In genomic region chr1:194682021-194682420, GRCm38 (mm10) we compare ENCODE assay signal across 10 mouse cellular contexts.
DNase-seq lines count a peak whose midpoint lies in the region; ATAC-seq and TF ChIP-seq lines count a peak whose summit lies in the region.
"Had no signal": no experiment of that assay in that cellular context is flagged by ENCODE, and none has a peak within 500 bp of the region (broad histone marks: within the 10 kb centered on the region; RNA-seq: fewer than 3 reads in every experiment).

No protein-coding gene starts in this region.

- no peak for ATAC-seq in neural tube, embryonic 15.5 days (ENCODE audit: low FRiP score)

- peaks cover 57% of the 10 kb centered on the region for H3K4me1 ChIP-seq in neural tube, embryonic 15.5 days

- H3K4me2 ChIP-seq in neural tube, embryonic 15.5 days, result no peak overlapping the region
- H3K4me2 ChIP-seq: forebrain, embryonic 12.5 days; lung, embryonic 15.5 days had no signal

- no peaks in the 10 kb centered on the region for H3K27me3 ChIP-seq in neural tube, embryonic 15.5 days (replicated peaks)
- H3K27me3 ChIP-seq: forebrain, embryonic 12.5 days; lung, embryonic 15.5 days had no signal

- H3K36me3 ChIP-seq in neural tube, embryonic 15.5 days, result no peaks in the 10 kb centered on the region
- H3K36me3 ChIP-seq: forebrain, embryonic 12.5 days; lung, embryonic 15.5 days had no signal

- DNase-seq in NIH3T3 (ENCODE audit: low read depth), result peak; percentile 83
- peak; percentile 79 to 80 for DNase-seq in cerebellum, adult 18-20 months
- peak; percentile 77 to 84 for DNase-seq in layer of hippocampus, adult 2 months (ENCODE audit: low spot score in 2 of 2)
- DNase-seq in left cerebral cortex, postnatal 4 days, result peak; percentile 31
- DNase-seq in adrenal gland, postnatal 25 days, result no peak
- no peak for DNase-seq in ovary, postnatal 10 days (ENCODE audit: low spot score)
- DNase-seq: kidney, postnatal 14 days had no signal

- TF ChIP-seq CTCF in layer of hippocampus, adult 2 months (conservative IDR thresholded peaks at IDR 0.05), result no peak

- H3K9ac ChIP-seq in neural tube, embryonic 15.5 days (replicated peaks), result no peak overlapping the region
- H3K9ac ChIP-seq: forebrain, embryonic 12.5 days; lung, embryonic 15.5 days had no signal

- H3K4me3 ChIP-seq in layer of hippocampus, adult 2 months, result no peak overlapping the region
- no peak overlapping the region for H3K4me3 ChIP-seq in neural tube, embryonic 15.5 days (replicated peaks)
- H3K4me3 ChIP-seq: forebrain, embryonic 12.5 days; lung, embryonic 15.5 days had no signal

- H3K9me3 ChIP-seq in neural tube, embryonic 15.5 days (replicated peaks), result no peaks in the 10 kb centered on the region
- H3K9me3 ChIP-seq: forebrain, embryonic 12.5 days; lung, embryonic 15.5 days had no signal

- peak overlapping the region; percentile 79 for H3K27ac ChIP-seq in layer of hippocampus, adult 2 months
- H3K27ac ChIP-seq in neural tube, embryonic 15.5 days (replicated peaks), result no peak overlapping the region
- H3K27ac ChIP-seq: forebrain, embryonic 12.5 days; lung, embryonic 15.5 days had no signal

- intact Hi-C loops in left cerebral cortex, postnatal 4 days (cut with DNase I), result no loop called here

Comparison
In these comparisons a context has a peak if more than half of its experiments do, and no peak if none do; other contexts are left out.
1. DNase-seq: peak in NIH3T3 (single experiment), cerebellum, adult 18-20 months (2 of 2), layer of hippocampus, adult 2 months (2 of 2) and left cerebral cortex, postnatal 4 days (single experiment); none in adrenal gland, postnatal 25 days (single experiment) and ovary, postnatal 10 days (single experiment).